Mouse (Mus musculus): Measurements from ENCODE around the gene Pxdn. TPM values are rescaled to one million over a fixed set of nuclear protein-coding genes. Genes with fewer than 3 reads are reported as not detected.
A peak's percentile ranks its signal among the peaks of the same experiment; 100 is the strongest.

Pxdn gene
- 43.2 and 48.0 TPM in 2 replicates for polyA plus RNA-seq (2015; fragmentation: Nextera tagmentation; extraction: Ambion mirVana)

DNA sequence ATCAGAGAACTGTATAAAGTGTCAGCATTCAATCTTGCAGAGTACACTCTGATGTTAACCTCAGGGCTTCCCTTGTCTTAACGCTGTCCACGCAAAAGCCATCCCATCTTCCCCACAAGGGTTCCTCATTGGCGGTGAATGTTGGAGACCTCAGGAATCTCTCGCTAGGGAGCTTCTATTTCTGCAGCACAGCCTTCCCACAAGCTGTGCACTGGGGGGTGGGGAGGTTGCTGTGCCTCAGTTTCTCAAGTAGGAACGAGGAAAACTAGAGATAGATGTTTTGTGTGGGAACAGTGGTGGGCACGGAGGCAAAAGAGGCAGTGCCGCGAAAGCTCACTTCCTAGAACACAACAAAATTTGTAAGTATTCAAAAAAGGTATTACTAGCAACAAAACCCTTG, at the start of gene Pxdn:
Gene Pxdn, plus strand, starts transcription at position 301 of the 400 bp plus-strand sequence.
- no peaks in the 10 kb centered on the region for H3K36me3 ChIP-seq

GRCm38 (mm10) chr12:29894669-29895068, 42.7 kb upstream of the Pxdn start:
- WGBS = 20% methylated on average over 3 of the region's 3 CpGs
- H3K27me3 ChIP-seq = no peaks in the 10 kb centered on the region
- no peak overlapping the region for H3K4me3 ChIP-seq (replicated peaks)
- no peak overlapping the region for H3K4me2 ChIP-seq (replicated peaks)
- no peak overlapping the region for H3K27ac ChIP-seq
- no peaks in the 10 kb centered on the region for H3K4me1 ChIP-seq (replicated peaks)
- H3K9me3 ChIP-seq = no peaks in the 10 kb centered on the region
- H3K36me3 ChIP-seq = peaks cover 65% of the 10 kb centered on the region
- ATAC-seq = peak; percentile 40; the same call in 1 of the 2 replicates
- H3K9ac ChIP-seq (replicated peaks) = no peak overlapping the region

More for the DNA sequence above, at the start of gene Pxdn:
- Histone ChIP-seq H3K9me3 (0 out of 2 replicates have a peak, but pooled peaks cover 2% of the 10 kb centered on the region), H3K4me2 (replicated peaks) (peak within 1 kb of the TSS; percentile 92), H3K4me3 (replicated peaks) (peak within 1 kb of the TSS; percentile 87), H3K27ac (peak within 1 kb of the TSS; percentile 91), H3K4me1 (replicated peaks) (peaks cover 35% of the 10 kb centered on the region), H3K27me3 (0 out of 2 replicates have a peak, but pooled peaks cover 2% of the 10 kb centered on the region), H3K9ac (replicated peaks) (peak within 1 kb of the TSS; percentile 96)
- WGBS = 30% methylated on average over 8 of the region's 8 CpGs
- ATAC-seq = no peak

DNA sequence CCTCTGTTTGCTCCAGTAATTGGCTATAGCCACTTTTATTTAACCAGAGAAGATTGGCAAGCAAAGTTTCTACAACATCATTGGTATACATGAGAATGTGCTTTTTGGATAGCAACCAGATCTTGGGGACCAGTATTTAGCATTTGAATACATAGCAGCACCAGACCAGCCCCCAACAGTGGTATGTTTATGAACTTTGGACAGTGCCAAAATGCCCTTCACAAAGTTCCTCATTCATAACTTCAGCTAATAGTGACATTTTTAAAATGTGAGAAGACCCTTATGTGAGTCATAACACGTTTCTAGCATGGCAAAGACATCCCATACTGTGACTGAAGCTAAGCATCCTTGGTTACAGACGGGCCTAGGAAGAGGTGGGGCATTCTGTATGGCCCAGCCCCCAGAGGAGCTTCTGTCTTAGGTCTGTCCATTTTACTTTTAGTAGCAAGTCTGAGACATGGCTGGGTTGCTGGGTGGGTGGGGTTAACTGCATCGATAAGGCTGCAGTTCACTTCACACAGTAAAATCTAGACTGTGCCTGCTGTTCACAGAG, 39.8 kb upstream of the Pxdn start:
- no peaks in the 10 kb centered on the region for H3K4me1 ChIP-seq (replicated peaks)
- no peak overlapping the region for H3K4me3 ChIP-seq (replicated peaks)
- H3K36me3 ChIP-seq = peaks cover 53% of the 10 kb centered on the region
- no peak overlapping the region for H3K4me2 ChIP-seq (replicated peaks)
- WGBS = 85% methylated on average over 3 of the region's 3 CpGs
- no peak overlapping the region for H3K9ac ChIP-seq (replicated peaks)
- no peaks in the 10 kb centered on the region for H3K9me3 ChIP-seq
- no peak for ATAC-seq
- no peak overlapping the region for H3K27ac ChIP-seq
- no peaks in the 10 kb centered on the region for H3K27me3 ChIP-seq

GRCm38 (mm10) chr12:29904101-29904874, 33.1 kb upstream of the Pxdn start:
- no peak overlapping the region for H3K4me2 ChIP-seq (replicated peaks)
- H3K9me3 ChIP-seq = no peaks in the 10 kb centered on the region
- 81% methylated on average over 4 of the region's 4 CpGs for whole genome bisulfite sequencing
- no peaks in the 10 kb centered on the region for H3K27me3 ChIP-seq
- no peak overlapping the region for H3K9ac ChIP-seq (replicated peaks)
- H3K27ac ChIP-seq = no peak overlapping the region
- H3K4me3 ChIP-seq (replicated peaks) = no peak overlapping the region
- peaks cover 19% of the 10 kb centered on the region for H3K36me3 ChIP-seq
- no peaks in the 10 kb centered on the region for H3K4me1 ChIP-seq (replicated peaks)
- no peak for ATAC-seq

GRCm38 (mm10) chr12:29907056-29907455, 30.4 kb upstream of the Pxdn start:
- peaks cover 28% of the 10 kb centered on the region for H3K36me3 ChIP-seq
- no peak overlapping the region for H3K9ac ChIP-seq (replicated peaks)
- no peak overlapping the region for H3K27ac ChIP-seq
- H3K27me3 ChIP-seq = no peaks in the 10 kb centered on the region
- no peak overlapping the region for H3K4me2 ChIP-seq (replicated peaks)
- no peak for ATAC-seq
- H3K9me3 ChIP-seq = no peaks in the 10 kb centered on the region
- no peak overlapping the region for H3K4me3 ChIP-seq (replicated peaks)
- WGBS = 53% methylated on average over 2 of the region's 2 CpGs
- no peaks in the 10 kb centered on the region for H3K4me1 ChIP-seq (replicated peaks)

DNA sequence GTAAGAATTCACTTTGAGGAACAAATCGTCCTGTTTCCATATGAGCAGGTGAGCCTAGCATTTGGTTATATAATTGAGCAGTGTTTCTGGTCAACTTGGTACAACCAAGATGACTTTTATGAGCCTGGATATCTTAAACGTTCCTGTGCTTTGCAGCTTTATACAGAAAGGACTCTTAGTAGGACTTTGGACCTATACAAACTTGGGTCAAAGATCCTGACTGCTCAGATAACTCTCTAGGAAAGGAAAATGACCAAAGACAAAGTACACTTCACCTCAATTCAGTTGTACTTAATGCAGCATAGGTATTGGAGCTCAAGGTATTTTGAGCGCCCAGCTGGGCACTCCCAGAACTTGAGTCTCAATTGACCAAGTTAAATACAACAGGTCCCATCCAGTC, 21.3 kb upstream of the Pxdn start:
- Histone ChIP-seq H3K27me3 (no peaks in the 10 kb centered on the region), H3K9me3 (no peaks in the 10 kb centered on the region), H3K9ac (replicated peaks) (no peak overlapping the region)

DNA sequence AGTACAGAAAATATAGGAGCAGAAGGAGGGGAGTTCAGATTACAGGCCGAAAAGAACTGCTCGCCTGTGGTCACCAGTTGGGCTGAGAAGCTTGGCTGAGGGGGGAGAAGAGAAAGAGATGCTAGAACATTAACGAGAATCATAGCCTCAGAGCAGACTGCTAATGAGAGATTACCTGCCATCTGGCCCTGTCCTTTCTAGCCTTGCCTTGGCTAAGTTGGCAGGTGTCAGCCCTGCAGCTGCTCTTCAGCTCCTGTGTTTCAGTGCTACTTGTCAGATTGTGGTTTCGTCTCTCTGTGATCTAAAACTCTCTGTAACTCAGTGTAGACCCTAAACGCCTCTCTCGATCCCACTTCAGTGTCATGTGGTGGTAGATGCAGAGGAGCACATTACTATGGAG, 20.6 kb upstream of the Pxdn start:
- Histone ChIP-seq H3K9ac (replicated peaks) (no peak overlapping the region), H3K27me3 (no peaks in the 10 kb centered on the region), H3K4me2 (replicated peaks) (no peak overlapping the region), H3K4me1 (replicated peaks) (no peaks in the 10 kb centered on the region), H3K27ac (no peak overlapping the region), H3K9me3 (no peaks in the 10 kb centered on the region), H3K4me3 (replicated peaks) (no peak overlapping the region), H3K36me3 (peaks cover 77% of the 10 kb centered on the region)
- ATAC-seq = no peak
- WGBS = 85% methylated on average over 6 of the region's 6 CpGs

More for the DNA sequence above, 21.3 kb upstream of the Pxdn start:
- no peaks in the 10 kb centered on the region for H3K4me1 ChIP-seq (replicated peaks)
- no peak overlapping the region for H3K4me2 ChIP-seq (replicated peaks)
- no peak overlapping the region for H3K4me3 ChIP-seq (replicated peaks)
- WGBS = 88% methylated on average over 3 of the region's 3 CpGs
- H3K27ac ChIP-seq = no peak overlapping the region
- no peak for ATAC-seq
- H3K36me3 ChIP-seq = peaks cover 77% of the 10 kb centered on the region

- Histone ChIP-seq H3K9me3 (no peaks in the 10 kb centered on the region), H3K4me1 (replicated peaks) (no peaks in the 10 kb centered on the region), H3K27me3 (no peaks in the 10 kb centered on the region), H3K4me3 (replicated peaks) (no peak overlapping the region), H3K27ac (no peak overlapping the region), H3K4me2 (replicated peaks) (no peak overlapping the region), H3K9ac (replicated peaks) (no peak overlapping the region), H3K36me3 (peaks cover 59% of the 10 kb centered on the region)
- no peak for ATAC-seq
- WGBS = 91% methylated on average over 7 of the region's 7 CpGs
Measured at GRCm38 (mm10) chr12:29920298-29920697, 17.1 kb upstream of the Pxdn start.

- Histone ChIP-seq H3K27me3 (no peaks in the 10 kb centered on the region), H3K4me3 (replicated peaks) (no peak overlapping the region), H3K36me3 (peaks cover 51% of the 10 kb centered on the region), H3K4me2 (replicated peaks) (no peak overlapping the region), H3K4me1 (replicated peaks) (no peaks in the 10 kb centered on the region), H3K27ac (no peak overlapping the region), H3K9ac (replicated peaks) (no peak overlapping the region), H3K9me3 (no peaks in the 10 kb centered on the region)
- WGBS = 85% methylated on average over 11 of the region's 11 CpGs
- no peak for ATAC-seq
Measured at GRCm38 (mm10) chr12:29921481-29921880, 15.9 kb upstream of the Pxdn start.

DNA sequence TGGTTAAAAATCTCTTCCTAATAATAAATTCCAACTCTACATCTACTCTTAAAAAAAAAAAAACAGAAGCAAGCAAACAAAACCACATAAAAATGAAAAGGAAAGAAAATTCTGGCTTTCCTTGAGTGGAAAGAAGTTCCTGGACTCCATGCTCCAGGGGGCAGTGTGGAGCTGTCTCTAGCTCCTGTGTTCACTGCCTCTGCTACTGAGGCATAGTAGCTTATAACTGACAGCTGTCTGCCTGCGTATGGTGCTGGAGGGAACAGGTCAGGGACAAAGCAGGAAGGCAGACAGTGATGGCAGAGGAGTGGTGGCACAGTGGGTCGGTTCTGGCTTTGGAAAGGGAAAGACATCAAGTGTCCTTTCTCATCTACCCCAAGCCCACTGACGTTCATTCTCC, 10.5 kb upstream of the Pxdn start:
- WGBS = 42% methylated on average over 3 of the region's 3 CpGs
- H3K9me3 ChIP-seq = no peaks in the 10 kb centered on the region
- no peak overlapping the region for H3K9ac ChIP-seq (replicated peaks)
- no peaks in the 10 kb centered on the region for H3K27me3 ChIP-seq
- no peak overlapping the region for H3K4me2 ChIP-seq (replicated peaks)
- ATAC-seq = peak; percentile 62; the same call in 1 of the 2 replicates
- peaks cover 10% of the 10 kb centered on the region for H3K36me3 ChIP-seq
- no peaks in the 10 kb centered on the region for H3K4me1 ChIP-seq (replicated peaks)
- peak overlapping the region; percentile 35; the same call in 1 of the 2 replicates for H3K27ac ChIP-seq
- no peak overlapping the region for H3K4me3 ChIP-seq (replicated peaks)

- Histone ChIP-seq H3K4me1 (replicated peaks) (no peaks in the 10 kb centered on the region), H3K9me3 (no peaks in the 10 kb centered on the region), H3K4me3 (replicated peaks) (no peak overlapping the region), H3K9ac (replicated peaks) (no peak overlapping the region), H3K27ac (no peak overlapping the region), H3K4me2 (replicated peaks) (no peak overlapping the region), H3K36me3 (no peaks in the 10 kb centered on the region), H3K27me3 (no peaks in the 10 kb centered on the region)
- no peak for ATAC-seq
- WGBS = 76% methylated on average over 1 of the region's 1 CpGs
Measured at GRCm38 (mm10) chr12:29930591-29930990, 6.8 kb upstream of the Pxdn start.

DNA sequence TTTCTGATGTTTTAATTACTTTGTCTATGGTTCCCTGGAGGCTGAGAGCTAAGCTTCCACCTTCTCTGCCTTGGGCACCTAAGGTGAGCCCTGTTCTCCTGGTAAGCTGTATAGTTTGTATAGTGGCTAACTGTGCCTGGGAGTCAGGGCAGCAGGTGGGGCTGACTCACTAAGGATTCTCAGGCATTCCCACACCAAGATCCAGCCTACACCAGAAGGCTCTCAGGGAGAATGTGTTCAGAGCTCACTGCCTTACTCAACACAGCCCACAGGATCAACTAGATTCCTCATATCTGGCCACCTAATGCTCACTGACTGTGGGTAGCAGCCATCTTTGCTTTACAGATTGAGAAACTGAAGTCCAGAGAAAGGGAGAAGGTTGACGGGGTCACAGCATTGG, 4.5 kb upstream of the Pxdn start:
- peaks cover 8% of the 10 kb centered on the region for H3K4me1 ChIP-seq (replicated peaks)
- H3K9ac ChIP-seq (replicated peaks) = no peak overlapping the region
- no peaks in the 10 kb centered on the region for H3K9me3 ChIP-seq
- no peaks in the 10 kb centered on the region for H3K36me3 ChIP-seq
- 0 out of 2 replicates have a peak, but pooled peaks cover 2% of the 10 kb centered on the region for H3K27me3 ChIP-seq
- 88% methylated on average over 1 of the region's 1 CpGs for WGBS
- no peak overlapping the region for H3K4me3 ChIP-seq (replicated peaks)
- H3K4me2 ChIP-seq (replicated peaks) = no peak overlapping the region
- H3K27ac ChIP-seq = no peak overlapping the region
- ATAC-seq = no peak

All from midbrain, embryonic 13.5 days (tissue).